Mouse (Mus musculus) urinary bladder, adult 2 months (tissue): ENCODE data around the gene Plagl2. TPM values are rescaled to one million over a fixed set of nuclear protein-coding genes. Genes with fewer than 3 reads are reported as not detected.
"Not testable (repeated sequence)": the region's sequence is repeated elsewhere in the genome, so short reads cannot be mapped to it uniquely, and the experiment has no call there.

Experiments used
- DNase-seq: peaks from one replicate; pipeline ENCODE4 v3.0.0; 2022; ENCODE audit warnings: low spot score
- polyA plus RNA-seq: library from polyadenylated mRNA; depleted of rRNA; stranded (reverse); fragments of >200 nt; gene quantifications from 2 replicates; pipeline ENCODE4 v1.2.3, GENCODE M21; 2012; rRNA removed

Gene Plagl2
- polyA plus RNA-seq = 5.2 and 8.8 TPM in 2 replicates

DNA sequence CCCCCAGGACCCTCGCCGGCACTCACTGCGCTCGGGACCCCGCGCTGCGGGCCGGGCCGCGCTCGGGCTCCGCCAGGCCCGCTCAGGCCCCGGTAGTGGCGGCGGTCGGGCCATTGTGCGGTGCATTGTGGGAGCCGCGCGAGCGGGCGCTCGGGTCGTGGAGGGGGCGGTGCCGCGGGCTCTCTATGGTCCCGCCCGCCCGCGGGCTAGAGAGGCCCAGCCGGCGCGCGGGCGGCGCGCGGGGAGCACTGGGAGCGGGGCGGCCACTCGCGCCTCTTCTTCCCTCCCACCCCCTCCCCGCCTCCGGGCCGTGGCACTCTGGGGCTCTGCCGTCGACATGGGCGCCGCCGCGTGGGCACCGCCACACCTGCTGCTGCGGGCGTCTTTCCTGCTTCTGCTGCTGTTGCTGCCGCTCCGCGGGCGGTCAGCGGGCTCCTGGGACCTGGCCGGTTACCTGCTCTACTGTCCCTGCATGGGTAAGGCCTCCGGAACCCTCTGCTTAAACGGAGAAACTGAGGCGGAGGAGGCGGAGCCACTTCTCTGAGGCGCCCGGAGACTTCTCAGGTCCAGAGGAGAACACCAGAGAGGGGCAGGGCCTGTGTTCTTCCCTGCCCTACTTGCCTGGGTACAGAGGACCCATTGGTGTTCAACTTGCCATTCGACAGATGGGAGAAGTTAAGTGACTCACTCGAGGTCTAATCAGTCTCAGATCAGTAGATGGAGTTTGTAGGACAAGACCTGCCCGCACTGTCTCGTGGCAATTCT, at the start of gene Plagl2, which contains the start of gene Pofut1:
TSS of gene Plagl2 (minus strand) at position 177 of the 765 bp plus-strand sequence.
TSS of gene Pofut1 (plus strand) at position 284 of the 765 bp plus-strand sequence.
- peak; percentile 92 for DNase-seq

- DNase-seq = no peak
Observed at GRCm38 (mm10) chr2:153287835-153288234, 46.6 kb upstream of the Plagl2 start.

GRCm38 (mm10) chr2:153286524-153286923, 45.3 kb upstream of the Plagl2 start:
- no peak for DNase-seq

DNA sequence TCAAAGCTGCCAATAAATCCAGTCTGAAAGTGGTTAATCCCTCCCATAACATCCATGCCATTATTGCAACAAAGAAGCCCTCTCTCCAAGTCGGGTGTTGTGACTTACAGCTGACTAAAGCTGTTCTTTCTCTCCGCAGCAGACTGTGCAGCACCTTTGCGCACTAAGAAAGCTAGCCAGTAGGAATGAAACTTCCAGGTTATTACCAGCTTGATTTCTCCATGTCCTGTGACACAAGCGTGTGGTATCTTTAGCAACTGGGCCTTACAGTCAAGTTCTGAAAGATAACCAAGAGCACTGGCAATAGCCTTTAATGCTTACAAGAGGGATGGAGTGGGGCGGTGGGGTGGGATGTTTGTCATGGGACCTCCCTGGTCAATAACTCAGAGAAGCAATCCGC, 42.7 kb upstream of the Plagl2 start:
- no peak for DNase-seq

GRCm38 (mm10) chr2:153278357-153278756, 37.1 kb upstream of the Plagl2 start:
- DNase-seq = no peak

DNA sequence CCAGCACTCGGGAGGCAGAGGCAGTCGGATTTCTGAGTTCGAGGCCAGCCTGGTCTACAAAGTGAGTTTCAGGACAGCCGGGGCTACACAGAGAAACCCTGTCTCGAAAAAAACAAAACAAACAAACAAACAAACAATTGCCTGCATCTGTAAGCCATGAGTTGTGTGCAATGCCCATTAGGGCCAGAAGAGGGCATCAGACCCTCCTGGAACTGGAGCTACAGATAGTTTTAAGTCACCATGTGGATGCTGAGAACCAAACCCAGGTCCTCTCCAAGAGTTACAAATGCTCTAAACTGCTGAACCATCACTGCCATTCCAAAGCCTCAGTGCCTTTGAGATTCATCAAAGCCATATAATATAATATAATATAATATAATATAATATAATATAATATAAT, 35.6 kb upstream of the Plagl2 start:
- DNase-seq = not testable (repeated sequence)

DNA sequence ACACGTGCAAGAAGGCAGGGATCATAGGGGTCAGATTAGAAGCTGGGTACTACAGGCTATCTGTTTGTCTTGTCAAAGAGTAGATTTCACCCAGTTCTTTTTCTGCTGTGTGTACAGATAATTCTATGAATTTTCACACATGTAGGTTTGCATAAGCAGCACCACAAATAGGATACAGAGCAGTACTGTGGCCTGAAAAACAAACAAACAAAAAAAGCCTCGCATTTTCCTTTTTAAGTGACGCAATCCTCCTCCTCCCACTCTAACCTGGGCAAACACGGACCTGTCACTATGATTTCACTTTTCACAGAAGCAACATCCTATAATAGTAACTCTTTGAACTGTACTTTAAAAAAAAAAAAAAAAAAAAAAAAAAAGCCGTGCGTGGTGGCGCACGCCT, 35.2 kb upstream of the Plagl2 start:
- DNase-seq = no peak

GRCm38 (mm10) chr2:153275577-153275976, 34.4 kb upstream of the Plagl2 start:
- not testable (repeated sequence) for DNase-seq

DNA sequence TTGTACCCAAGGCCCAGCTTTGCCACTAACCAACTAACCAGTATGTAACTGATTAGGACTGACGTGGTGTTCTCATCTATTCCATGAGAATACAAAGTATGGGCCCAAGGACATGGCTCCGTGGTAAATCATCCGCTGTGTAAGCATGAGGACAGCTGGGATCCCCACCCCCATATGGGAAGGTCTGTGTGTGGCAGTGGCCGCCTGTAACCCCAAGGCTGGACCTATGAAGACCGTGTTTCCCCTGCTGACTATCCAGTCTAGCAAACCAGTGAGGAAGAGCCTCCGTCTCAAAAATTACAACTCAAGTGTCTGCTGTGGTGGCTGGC, 33.7 kb upstream of the Plagl2 start:
- no peak for DNase-seq

DNA sequence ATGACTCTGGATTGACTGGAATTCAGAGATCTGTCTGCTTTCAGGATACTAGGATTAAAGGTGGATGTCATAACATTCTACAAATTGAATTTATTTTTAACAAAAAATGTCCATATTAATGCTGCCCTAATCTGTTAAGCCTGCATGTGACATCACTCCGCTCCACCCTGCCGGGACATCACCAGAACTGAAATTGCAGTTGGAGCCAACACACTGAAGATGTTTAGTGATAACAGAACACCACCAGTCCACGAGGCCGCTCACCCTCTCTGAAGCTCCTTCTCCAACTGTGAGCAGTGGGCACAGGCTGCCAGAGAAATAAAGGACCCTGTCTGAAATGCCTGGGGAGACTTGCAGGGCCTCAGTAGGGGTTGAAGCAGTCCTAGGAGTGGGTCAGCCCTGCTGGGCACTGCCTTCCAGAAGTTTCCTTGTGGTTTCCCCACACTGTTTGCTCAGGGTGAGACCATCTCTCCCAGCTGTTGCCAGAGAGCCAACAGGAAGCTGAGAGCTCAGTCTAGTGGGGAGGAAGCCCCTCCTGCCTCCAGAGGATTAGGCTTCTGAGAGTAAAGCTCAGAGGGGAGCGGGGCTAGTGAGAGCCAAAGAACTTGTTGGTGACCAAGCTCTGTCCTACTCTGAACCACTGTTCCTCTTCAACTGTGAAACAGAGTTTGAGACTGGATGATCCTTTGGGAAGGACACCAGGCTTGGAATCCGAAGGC, 33.1 kb upstream of the Plagl2 start:
- DNase-seq = not testable (repeated sequence)

GRCm38 (mm10) chr2:153270231-153270915, 29.1 kb upstream of the Plagl2 start:
- not testable (repeated sequence) for DNase-seq

GRCm38 (mm10) chr2:153267331-153267730, 26.1 kb upstream of the Plagl2 start:
- no peak for DNase-seq

- DNase-seq = no peak
Observed at GRCm38 (mm10) chr2:153263053-153263452, 21.8 kb upstream of the Plagl2 start.

GRCm38 (mm10) chr2:153259864-153260674, 18.8 kb upstream of the Plagl2 start:
- no peak for DNase-seq

- DNase-seq = no peak
Observed at GRCm38 (mm10) chr2:153259030-153259863, 18.0 kb upstream of the Plagl2 start.

GRCm38 (mm10) chr2:153256604-153257003, 15.4 kb upstream of the Plagl2 start:
- no peak for DNase-seq

DNA sequence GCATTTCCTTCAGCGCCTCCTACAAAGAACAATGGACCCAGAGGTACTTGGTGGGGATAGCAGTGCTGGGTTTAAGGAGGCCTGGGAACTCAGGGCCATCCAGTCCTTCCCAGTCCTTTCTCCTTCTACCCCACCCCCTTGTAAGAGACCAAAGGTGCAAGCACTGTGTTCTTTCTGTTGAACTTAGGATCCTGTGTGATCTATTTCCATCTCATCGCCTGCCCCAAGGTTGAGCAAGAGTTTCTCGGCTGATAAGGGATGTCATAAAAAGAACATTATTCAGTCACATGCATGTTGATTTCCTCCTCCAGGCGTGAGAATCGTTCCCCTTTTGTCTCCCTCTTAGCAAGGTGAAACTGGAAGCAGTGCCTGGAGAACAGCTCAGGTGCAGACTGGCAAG, 8.5 kb upstream of the Plagl2 start:
- DNase-seq = no peak

GRCm38 (mm10) chr2:153242156-153242555, 930 bp upstream of the Plagl2 start:
- no peak for DNase-seq

- no peak for DNase-seq
Observed at GRCm38 (mm10) chr2:153240701-153241235, 458 bp downstream of the Plagl2 start.

DNA sequence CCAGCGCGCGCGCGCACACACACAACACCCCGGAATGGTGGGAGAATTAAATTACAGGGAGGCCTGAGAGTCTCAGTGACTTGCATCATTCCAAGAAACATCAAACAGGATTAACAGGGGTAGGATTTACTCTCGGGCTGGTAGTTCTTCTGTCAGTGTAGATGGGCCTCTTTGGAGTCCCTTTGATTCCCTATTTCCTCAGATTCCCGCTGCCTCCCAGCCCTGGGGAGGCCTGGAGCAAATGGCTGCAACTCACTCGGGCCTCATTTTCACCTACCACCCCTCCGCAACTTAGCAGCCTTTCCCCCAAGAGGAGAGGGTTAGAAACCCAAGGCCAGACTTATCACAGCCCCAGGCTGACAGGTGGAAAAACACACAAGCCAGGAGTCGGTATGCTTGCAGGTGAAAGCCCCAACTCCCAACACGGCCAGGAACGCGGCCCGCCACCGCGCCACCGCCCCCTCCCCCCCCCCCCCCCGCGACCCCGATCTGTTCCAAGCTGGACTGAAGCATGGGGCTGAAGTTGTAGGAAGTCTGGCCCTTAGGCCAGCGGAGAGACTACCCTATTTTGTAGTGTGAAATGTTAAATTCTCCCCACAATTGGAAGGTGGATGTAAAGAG, 1.3 kb downstream of the Plagl2 start:
- DNase-seq = no peak
